In genomic region chr10:80152071-80152872, GRCm38 (mm10) we compare ENCODE assay signal across 8 mouse cellular contexts. TPM values are rescaled to one million over a fixed set of nuclear protein-coding genes. Genes with fewer than 3 reads are reported as not detected.
A peak's percentile ranks its signal among the peaks of the same experiment; 100 is the strongest.
DNase-seq lines count a peak whose midpoint lies in the region; ATAC-seq and TF ChIP-seq lines count a peak whose summit lies in the region.

No protein-coding gene starts in this region.

- DNase-seq in frontal cortex, postnatal 25 days (ENCODE audit: low spot score in 2 of 2), result no peak
- DNase-seq in ES-CJ7 (ENCODE audit: low read depth, low spot score), result peak; percentile 37
- no peak for DNase-seq in liver, embryonic 14.5 days (ENCODE audit: low read depth in 3 of 3, low spot score in 3 of 3)
- no peak for DNase-seq in natural killer cell, adult 2 months (ENCODE audit: low spot score in 2 of 2)

- no peak for TF ChIP-seq CTCF in embryonic fibroblast, embryonic 13.5 days (IDR thresholded peaks at IDR 0.05; ENCODE audit: borderline replicate concordance, insufficient read depth, low read length)
- TF ChIP-seq CTCF in liver, embryonic 14.5 days (IDR thresholded peaks at IDR 0.05; ENCODE audit: low read depth), result no peak
- TF ChIP-seq CTCF in olfactory bulb, adult 2 months (IDR thresholded peaks at IDR 0.05; ENCODE audit: insufficient read depth, low read depth, low read length), result no peak

- WGBS in hindbrain, embryonic 16.5 days, result 4% methylated on average over 14 of the region's 15 CpGs
- WGBS in liver, embryonic 14.5 days (ENCODE audit: insufficient replicate concordance), result 35% methylated on average over 15 of the region's 15 CpGs
- 4% methylated on average over 15 of the region's 15 CpGs for WGBS in olfactory bulb, adult 2 months

- peaks cover 12% of the 10 kb centered on the region for H3K4me1 ChIP-seq in embryonic fibroblast, embryonic 13.5 days (ENCODE audit: control insufficient read depth, insufficient read depth, low read length)
- H3K4me1 ChIP-seq in hindbrain, embryonic 16.5 days (ENCODE audit: control insufficient read depth, insufficient read depth, low read depth, low read length), result peaks cover 44% of the 10 kb centered on the region
- peaks cover 9 to 10% of the 10 kb centered on the region in 2 experiments for H3K4me1 ChIP-seq in liver, embryonic 14.5 days (replicated peaks; ENCODE audit: control insufficient read depth in 2 of 2, insufficient read depth in 2 of 2, low read length in 1 of 2)
- peaks cover 56% of the 10 kb centered on the region for H3K4me1 ChIP-seq in olfactory bulb, adult 2 months (ENCODE audit: control insufficient read depth, insufficient read depth, low read length)

- H3K4me3 ChIP-seq in embryonic fibroblast, embryonic 13.5 days (ENCODE audit: insufficient read depth, low read length), result peak overlapping the region; percentile 81
- peak overlapping the region; percentile 81 for H3K4me3 ChIP-seq in hindbrain, embryonic 16.5 days (ENCODE audit: low read length)
- peak overlapping the region; percentile 72 to 90 for H3K4me3 ChIP-seq in liver, embryonic 14.5 days (ENCODE audit: insufficient read depth in 1 of 2, low read depth in 2 of 2, low read length in 2 of 2)
- peak overlapping the region; percentile 87 for H3K4me3 ChIP-seq in olfactory bulb, adult 2 months (ENCODE audit: insufficient read depth, low read depth, low read length)

- H3K27ac ChIP-seq in embryonic fibroblast, embryonic 13.5 days (ENCODE audit: insufficient read depth, low read length), result peak overlapping the region; percentile 95
- peak overlapping the region; percentile 98 for H3K27ac ChIP-seq in hindbrain, embryonic 16.5 days (ENCODE audit: low read depth, low read length)
- peak overlapping the region; percentile 26 for H3K27ac ChIP-seq in liver, embryonic 14.5 days
- peak overlapping the region; percentile 88 for H3K27ac ChIP-seq in olfactory bulb, adult 2 months (ENCODE audit: insufficient read depth, low read depth, low read length)

- peaks cover 36% of the 10 kb centered on the region for H3K36me3 ChIP-seq in hindbrain, embryonic 16.5 days (ENCODE audit: control insufficient read depth, insufficient read depth, low read length)
- peaks cover 51% of the 10 kb centered on the region for H3K36me3 ChIP-seq in liver, embryonic 14.5 days (replicated peaks; ENCODE audit: control insufficient read depth, insufficient read depth, low read depth)

- peak; percentile 41 for TF ChIP-seq POLR2A in embryonic fibroblast, embryonic 13.5 days (IDR thresholded peaks at IDR 0.05; ENCODE audit: low read depth, low read length)
- TF ChIP-seq POLR2A in olfactory bulb, adult 2 months (IDR thresholded peaks at IDR 0.05; ENCODE audit: insufficient read depth, low read depth, low read length), result no peak

- no peaks in the 10 kb centered on the region for H3K27me3 ChIP-seq in hindbrain, embryonic 16.5 days (replicated peaks; ENCODE audit: control insufficient read depth, insufficient read depth, low read length)
- no peaks in the 10 kb centered on the region for H3K27me3 ChIP-seq in liver, embryonic 14.5 days (ENCODE audit: control insufficient read depth, insufficient read depth, low read length)

- no peaks in the 10 kb centered on the region for H3K9me3 ChIP-seq in hindbrain, embryonic 16.5 days (ENCODE audit: control insufficient read depth, low read length)
- H3K9me3 ChIP-seq in liver, embryonic 14.5 days (ENCODE audit: control insufficient read depth, low read length), result no peaks in the 10 kb centered on the region

- TF ChIP-seq EP300 in liver, embryonic 14.5 days (IDR thresholded peaks at IDR 0.05; ENCODE audit: low read depth), result no peak

- H3K9ac ChIP-seq in hindbrain, embryonic 16.5 days (ENCODE audit: low read depth, low read length), result peak overlapping the region; percentile 95
- peak overlapping the region; percentile 39 for H3K9ac ChIP-seq in liver, embryonic 14.5 days (replicated peaks)

- peak overlapping the region; percentile 82 for H3K4me2 ChIP-seq in hindbrain, embryonic 16.5 days (ENCODE audit: low read length)
- H3K4me2 ChIP-seq in liver, embryonic 14.5 days (ENCODE audit: low read depth), result peak overlapping the region; percentile 99

- 0 out of 2 replicates have a peak, but pooled peaks have one; percentile 1 for ATAC-seq in frontal cortex, adult (ENCODE audit: low TSS enrichment)
- no peak for ATAC-seq in hindbrain, embryonic 16.5 days
- no peak for ATAC-seq in liver, embryonic 14.5 days (ENCODE audit: insufficient read depth)

RNA-seq across cellular contexts. Expression of gene Midn, which starts 4.2 kb away (rescaled TPM):
- 101 TPM in 2 replicates for polyA plus RNA-seq in embryonic fibroblast, embryonic 13.5 days (2011; ENCODE audit: insufficient read length, low read depth, missing spikeins)
- 16.0 and 16.1 TPM in 2 replicates for polyA plus RNA-seq in hindbrain, embryonic 16.5 days (2015; fragmentation: Nextera tagmentation; extraction: Ambion mirVana)
- 9.1 and 10.3 TPM in 2 replicates for polyA plus RNA-seq in liver, embryonic 14.5 days (2012; rRNA removed)
- 5.1 and 5.7 TPM in 2 replicates for polyA plus RNA-seq in liver, embryonic 14.5 days (2014; fragmentation: Nextera tagmentation; extraction: Ambion mirVana)
- polyA plus RNA-seq in olfactory bulb, adult 2 months (2012; ENCODE audit: insufficient read depth, insufficient read length, low replicate concordance, missing spikeins), result 128 TPM in 1 of 2 replicates, not detected in the other

RNA-seq across cellular contexts. Expression of gene Cbarp, which starts 11.6 kb away (rescaled TPM):
- polyA plus RNA-seq in embryonic fibroblast, embryonic 13.5 days (2011; ENCODE audit: insufficient read length, low read depth, missing spikeins), result 24.1 and 28.4 TPM in 2 replicates
- 98.8 and 130 TPM in 2 replicates for polyA plus RNA-seq in hindbrain, embryonic 16.5 days (2015; fragmentation: Nextera tagmentation; extraction: Ambion mirVana)
- polyA plus RNA-seq in liver, embryonic 14.5 days (2012; rRNA removed), result 1.8 and 2.2 TPM in 2 replicates
- 0.42 and 1.1 TPM in 2 replicates for polyA plus RNA-seq in liver, embryonic 14.5 days (2014; fragmentation: Nextera tagmentation; extraction: Ambion mirVana)
- not detected in 2 replicates for polyA plus RNA-seq in olfactory bulb, adult 2 months (2012; ENCODE audit: insufficient read depth, insufficient read length, low replicate concordance, missing spikeins)

RNA-seq across cellular contexts. Expression of gene Cirbp, which starts 13.5 kb away (rescaled TPM):
- 29.2 and 50.2 TPM in 2 replicates for polyA plus RNA-seq in embryonic fibroblast, embryonic 13.5 days (2011; ENCODE audit: insufficient read length, low read depth, missing spikeins)
- polyA plus RNA-seq in hindbrain, embryonic 16.5 days (2015; fragmentation: Nextera tagmentation; extraction: Ambion mirVana), result 288 and 311 TPM in 2 replicates
- polyA plus RNA-seq in liver, embryonic 14.5 days (2012; rRNA removed), result 19.4 and 19.8 TPM in 2 replicates
- 10.1 and 10.7 TPM in 2 replicates for polyA plus RNA-seq in liver, embryonic 14.5 days (2014; fragmentation: Nextera tagmentation; extraction: Ambion mirVana)
- polyA plus RNA-seq in olfactory bulb, adult 2 months (2012; ENCODE audit: insufficient read depth, insufficient read length, low replicate concordance, missing spikeins), result not detected in 2 replicates

RNA-seq across cellular contexts. Expression of gene Atp5d, which starts 13.8 kb away (rescaled TPM):
- 202 and 250 TPM in 2 replicates for polyA plus RNA-seq in embryonic fibroblast, embryonic 13.5 days (2011; ENCODE audit: insufficient read length, low read depth, missing spikeins)
- polyA plus RNA-seq in hindbrain, embryonic 16.5 days (2015; fragmentation: Nextera tagmentation; extraction: Ambion mirVana), result 554 and 581 TPM in 2 replicates
- 196 and 211 TPM in 2 replicates for polyA plus RNA-seq in liver, embryonic 14.5 days (2012; rRNA removed)
- 249 and 270 TPM in 2 replicates for polyA plus RNA-seq in liver, embryonic 14.5 days (2014; fragmentation: Nextera tagmentation; extraction: Ambion mirVana)
- polyA plus RNA-seq in olfactory bulb, adult 2 months (2012; ENCODE audit: insufficient read depth, insufficient read length, low replicate concordance, missing spikeins), result not detected in 2 replicates

RNA-seq across cellular contexts. Expression of gene 1600002K03Rik, which starts 20.5 kb away (rescaled TPM):
- polyA plus RNA-seq in embryonic fibroblast, embryonic 13.5 days (2011; ENCODE audit: insufficient read length, low read depth, missing spikeins), result 8.4 and 12.2 TPM in 2 replicates
- polyA plus RNA-seq in hindbrain, embryonic 16.5 days (2015; fragmentation: Nextera tagmentation; extraction: Ambion mirVana), result 9.4 and 10.1 TPM in 2 replicates
- polyA plus RNA-seq in liver, embryonic 14.5 days (2012; rRNA removed), result 6.8 and 6.9 TPM in 2 replicates
- 10.6 and 13.2 TPM in 2 replicates for polyA plus RNA-seq in liver, embryonic 14.5 days (2014; fragmentation: Nextera tagmentation; extraction: Ambion mirVana)
- polyA plus RNA-seq in olfactory bulb, adult 2 months (2012; ENCODE audit: insufficient read depth, insufficient read length, low replicate concordance, missing spikeins), result not detected in 2 replicates

Comparison
In these comparisons a context has a peak if more than half of its experiments do, and no peak if none do; other contexts are left out.
1. H3K27ac ChIP-seq: peak in every context shown above with its lines; median percentile 98 in hindbrain, embryonic 16.5 days; 95 in embryonic fibroblast, embryonic 13.5 days; 88 in olfactory bulb, adult 2 months; 26 in liver, embryonic 14.5 days.